Mouse (Mus musculus): Measurements from ENCODE around the gene Trappc6b.

Gene Trappc6b

GRCm38 (mm10) chr12:59055196-59055850 lies 5.9 kb downstream of the Trappc6b start:
- no peak for DNase-seq (ENCODE audit: low spot score)

- no peak for DNase-seq (ENCODE audit: low spot score)
These were observed 7.3 kb downstream of the Trappc6b start for GRCm38 (mm10) chr12:59053976-59054375.

GRCm38 (mm10) chr12:59053166-59053565 lies 8.1 kb downstream of the Trappc6b start:
- DNase-seq (ENCODE audit: low spot score) = no peak

DNA sequence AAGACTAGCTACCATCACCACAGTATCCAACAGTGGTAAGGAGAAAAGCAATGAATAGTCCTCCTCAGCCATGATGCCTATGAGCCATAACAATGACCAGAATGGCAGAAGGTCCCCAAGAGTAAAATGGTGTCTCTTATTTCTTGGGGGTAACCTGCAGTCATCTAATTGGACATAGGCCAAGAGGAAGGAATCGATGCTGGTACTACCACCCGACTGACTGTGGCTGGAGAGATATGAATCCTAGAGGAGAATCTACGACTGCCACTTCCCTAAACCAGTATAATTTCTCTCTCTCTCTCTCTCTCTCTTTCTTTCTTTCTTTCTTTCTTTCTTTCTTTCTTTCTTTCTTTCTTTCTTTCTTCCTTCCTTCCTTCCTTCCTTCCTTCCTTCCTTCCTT lies 8.8 kb downstream of the Trappc6b start:
- no peak for DNase-seq (ENCODE audit: low spot score)

DNA sequence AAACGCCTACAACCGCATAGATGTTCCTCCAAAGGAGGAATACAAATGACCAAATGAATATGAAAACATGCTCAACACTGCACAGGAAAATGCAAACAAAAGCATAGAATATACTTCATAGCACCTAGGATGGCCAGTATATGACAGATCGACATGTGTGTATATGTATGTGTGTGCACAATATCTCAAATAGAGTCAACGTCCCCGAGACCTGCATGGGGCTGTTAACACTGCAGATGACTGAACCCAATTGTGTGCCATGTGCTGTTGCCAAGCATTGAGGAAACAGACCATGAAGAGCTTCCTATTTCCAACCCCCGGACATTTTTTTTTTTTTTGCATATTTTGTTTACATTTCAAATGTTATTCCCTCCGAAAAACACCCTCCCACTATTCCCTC lies 20.4 kb downstream of the Trappc6b start:
- no peak for DNase-seq (ENCODE audit: low spot score)

DNA sequence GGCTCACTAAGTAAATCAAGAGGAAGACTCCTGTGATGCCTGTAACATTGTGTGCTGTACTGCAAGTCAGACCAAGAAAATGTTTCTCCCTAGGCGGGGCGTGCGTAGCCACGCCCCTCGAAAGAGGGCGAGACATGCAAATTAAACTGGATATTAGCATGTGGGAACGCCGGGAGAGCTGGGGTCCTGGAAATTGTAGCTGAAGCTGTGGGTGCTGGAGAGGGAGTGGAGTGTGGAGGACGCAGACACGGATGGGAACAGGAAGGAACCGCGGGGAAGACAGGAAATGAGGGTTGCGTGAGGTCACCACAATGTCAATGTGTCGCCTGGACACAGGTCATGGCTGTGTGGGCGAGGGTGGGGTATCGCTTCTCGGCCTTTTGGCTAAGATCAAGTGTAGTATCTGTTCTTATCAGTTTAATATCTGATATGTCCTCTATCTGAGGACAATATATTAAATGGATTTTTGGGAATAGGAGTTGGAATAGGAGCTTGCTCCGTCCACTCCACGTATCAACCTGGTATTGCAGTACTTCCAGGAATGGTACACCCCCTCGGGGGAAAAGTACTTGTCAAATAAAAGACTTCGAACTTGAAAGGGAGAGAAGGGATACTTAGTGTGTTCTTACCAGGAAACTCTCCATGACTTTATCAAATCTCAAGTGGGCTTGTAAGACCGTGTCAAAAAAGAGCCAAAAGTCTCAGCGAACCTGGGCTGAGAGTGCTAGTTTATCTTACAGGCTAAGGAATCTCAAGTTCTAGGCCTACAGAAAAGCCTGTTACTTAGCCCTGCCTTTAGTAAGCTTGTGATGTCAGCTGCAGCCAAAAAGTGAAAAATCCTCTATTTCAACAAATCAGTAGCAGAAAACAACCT lies 21.1 kb downstream of the Trappc6b start:
- DNase-seq (ENCODE audit: low spot score) = peak; percentile 60

- DNase-seq (ENCODE audit: low spot score) = no peak
These were observed 21.9 kb downstream of the Trappc6b start for GRCm38 (mm10) chr12:59039162-59039970.

GRCm38 (mm10) chr12:59032101-59032500 lies 29.2 kb downstream of the Trappc6b start:
- DNase-seq (ENCODE audit: low spot score) = no peak

DNA sequence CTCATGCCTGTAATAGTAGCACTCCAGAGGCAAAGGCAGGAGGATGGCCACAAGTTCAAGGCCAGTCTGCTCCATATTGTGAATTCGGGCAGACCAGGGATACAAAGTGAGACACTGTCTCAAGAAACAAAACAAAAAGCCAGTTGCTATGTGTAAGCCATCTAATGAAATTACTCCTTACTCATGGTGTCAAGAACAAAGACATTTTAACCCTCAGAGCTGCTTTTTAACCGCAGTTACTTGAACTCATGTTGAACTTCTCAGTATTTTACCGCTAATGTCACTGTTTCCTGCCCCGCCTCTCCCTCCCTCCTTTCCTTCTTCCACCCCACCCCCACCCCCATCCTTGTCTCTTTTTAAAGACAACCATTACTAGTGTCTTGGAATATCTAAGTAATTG lies 40.0 kb downstream of the Trappc6b start:
- DNase-seq (ENCODE audit: low spot score) = no peak

- DNase-seq (ENCODE audit: low spot score) = no peak
These were observed 41.4 kb downstream of the Trappc6b start for GRCm38 (mm10) chr12:59019891-59020290.

- DNase-seq (ENCODE audit: low spot score) = no peak
These were observed 43.3 kb downstream of the Trappc6b start for GRCm38 (mm10) chr12:59017970-59018369.

GRCm38 (mm10) chr12:59013234-59013633 lies 48.0 kb downstream of the Trappc6b start, which contains the start of gene Gemin2:
Gene Gemin2 (plus strand): TSS chr12:59013393.
- peak; percentile 92 for DNase-seq (ENCODE audit: low spot score)

GRCm38 (mm10) chr12:59012710-59013091 lies 48.6 kb downstream of the Trappc6b start:
- DNase-seq (ENCODE audit: low spot score) = peak; percentile 31

- DNase-seq (ENCODE audit: low spot score) = peak; percentile 97
These were observed 49.2 kb downstream of the Trappc6b start, which contains the start of gene Sec23a for GRCm38 (mm10) chr12:59011844-59012709. Gene Sec23a (minus strand): TSS chr12:59012017.

GRCm38 (mm10) chr12:59011275-59011843 lies 49.9 kb downstream of the Trappc6b start:
- DNase-seq (ENCODE audit: low spot score) = no peak

DNA sequence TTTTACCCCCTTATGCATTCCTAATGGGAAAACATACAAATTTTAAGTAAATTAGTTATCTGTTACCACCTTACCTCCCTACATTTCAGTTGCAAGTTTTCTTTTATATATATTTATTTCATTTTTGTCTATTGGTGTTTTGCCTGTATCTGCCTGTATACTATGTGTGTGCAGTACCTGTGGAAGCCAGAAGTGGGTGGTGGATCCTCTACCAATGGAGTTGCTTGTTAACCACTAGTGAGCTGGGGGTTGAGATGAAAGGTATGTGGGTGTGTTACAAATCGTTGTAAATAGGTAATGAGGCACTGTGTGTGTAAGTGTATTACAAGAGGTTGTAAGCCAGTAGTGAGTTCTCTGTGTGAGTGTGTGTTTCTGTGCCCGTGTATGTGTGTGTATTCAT lies 50.8 kb downstream of the Trappc6b start:
- DNase-seq (ENCODE audit: low spot score) = peak; percentile 29
